Mouse (Mus musculus) kidney, adult 18-20 months (tissue): ENCODE results near the gene Olfr1131.
"Not testable (repeated sequence)": the region's sequence is repeated elsewhere in the genome, so short reads cannot be mapped to it uniquely, and the experiment has no call there.

Experiments used
- DNase-seq: peaks from one replicate; pipeline ENCODE4 v3.0.0; 2021

Gene Olfr1131

DNA sequence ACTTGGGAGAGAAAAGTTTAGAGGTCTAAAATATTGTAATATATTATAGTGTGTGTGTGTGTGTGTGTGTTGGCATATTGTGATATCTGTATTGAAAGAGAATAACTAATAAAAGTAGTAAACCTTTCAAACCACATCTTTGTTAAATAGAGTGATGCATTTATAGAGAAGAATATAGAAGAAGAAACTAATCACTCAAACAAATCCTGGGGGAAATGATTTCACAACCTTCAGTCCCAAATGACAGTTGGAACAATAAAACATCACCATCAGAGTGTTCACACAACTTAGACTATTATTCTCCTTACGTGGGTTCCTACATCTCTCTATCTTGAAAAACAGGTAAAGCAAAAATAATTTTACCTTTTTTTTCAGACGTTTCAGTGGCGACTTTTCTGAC, at the start of gene Olfr1131:
Gene Olfr1131 (plus strand): TSS at position 301 of the 400 bp plus-strand sequence.
- no peak for DNase-seq

DNA sequence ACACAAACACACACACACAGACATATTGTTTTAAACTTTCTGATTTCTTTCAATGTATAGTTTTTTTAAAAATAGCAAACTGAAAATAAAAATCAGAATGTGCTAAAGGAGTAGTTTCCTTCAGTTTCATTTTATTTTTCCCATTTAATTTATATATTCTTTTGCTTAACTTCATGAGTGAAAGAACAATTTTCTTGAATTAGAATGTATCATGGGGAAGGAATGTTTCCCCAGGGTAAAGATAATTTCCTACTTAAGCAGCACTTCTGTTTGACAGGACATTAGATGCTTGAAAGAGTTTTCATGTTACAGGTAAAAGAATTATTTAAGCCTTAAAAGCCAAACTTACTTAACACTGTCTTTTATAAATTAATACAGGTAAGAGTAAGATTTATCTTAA, 21.0 kb upstream of the Olfr1131 start, which contains the start of gene Olfr1130:
Gene Olfr1130 (plus strand): TSS at position 301 of the 400 bp plus-strand sequence.
- not testable (repeated sequence) for DNase-seq

DNA sequence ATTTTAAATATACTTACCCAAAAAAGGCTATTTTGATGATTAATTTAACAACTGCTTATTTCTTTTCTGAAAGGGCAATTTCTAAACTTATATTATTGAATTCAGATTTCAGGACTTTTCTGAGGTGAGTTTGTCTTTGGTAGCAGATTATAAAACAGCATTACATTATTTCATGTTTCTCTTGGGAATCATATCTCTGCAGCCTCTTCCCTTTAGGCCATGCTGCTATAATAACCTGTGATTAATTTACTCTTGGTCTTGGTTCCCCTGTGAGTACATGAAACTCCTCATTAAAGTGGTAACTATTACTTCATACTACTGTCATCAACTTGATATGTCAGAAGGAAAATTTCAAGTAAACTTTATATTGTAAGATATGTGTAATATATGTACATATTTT, 10.5 kb downstream of the Olfr1131 start, which contains the start of gene Olfr1132:
Gene Olfr1132 (minus strand): TSS at position 101 of the 400 bp plus-strand sequence.
- DNase-seq, result no peak

DNA sequence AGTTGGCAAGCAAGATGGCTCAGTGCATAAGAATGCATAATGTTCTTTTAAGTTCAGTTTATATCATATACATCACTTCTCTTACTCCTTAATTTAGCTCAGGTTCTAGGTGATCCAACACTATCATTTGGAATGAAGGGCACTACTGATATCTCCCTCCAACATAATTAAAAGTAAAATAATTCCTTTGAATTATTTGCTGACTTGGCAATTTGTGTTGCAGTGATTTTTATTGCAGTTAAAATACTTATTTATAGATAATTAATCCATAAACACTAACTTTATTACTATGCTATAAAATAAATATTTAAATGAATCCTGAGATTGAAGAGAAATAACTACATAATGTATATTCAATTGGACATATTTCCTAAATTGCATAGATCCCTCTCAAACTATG, 15.5 kb downstream of the Olfr1131 start:
- DNase-seq, result no peak

DNA sequence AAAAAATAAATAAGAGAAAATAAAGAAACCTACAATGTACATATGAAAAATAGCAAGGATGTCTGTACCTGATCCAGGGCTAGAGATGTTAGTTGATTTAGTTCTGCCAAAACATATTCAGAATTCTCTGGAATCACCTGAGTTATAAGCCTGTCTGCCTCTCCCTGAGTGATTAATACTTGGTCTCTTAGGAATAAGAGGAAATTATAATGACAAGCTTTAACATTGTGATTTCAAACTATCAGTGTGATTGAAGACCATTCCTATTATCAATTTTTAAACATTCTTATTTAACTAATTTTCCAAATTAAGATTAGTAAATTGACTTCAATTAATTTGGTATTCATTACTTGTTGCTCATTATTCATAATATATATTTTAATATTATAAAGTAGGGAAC, 20.4 kb downstream of the Olfr1131 start, which contains the start of gene Olfr1133:
Gene Olfr1133 (minus strand): TSS at position 101 of the 400 bp plus-strand sequence.
- DNase-seq, result no peak

DNA sequence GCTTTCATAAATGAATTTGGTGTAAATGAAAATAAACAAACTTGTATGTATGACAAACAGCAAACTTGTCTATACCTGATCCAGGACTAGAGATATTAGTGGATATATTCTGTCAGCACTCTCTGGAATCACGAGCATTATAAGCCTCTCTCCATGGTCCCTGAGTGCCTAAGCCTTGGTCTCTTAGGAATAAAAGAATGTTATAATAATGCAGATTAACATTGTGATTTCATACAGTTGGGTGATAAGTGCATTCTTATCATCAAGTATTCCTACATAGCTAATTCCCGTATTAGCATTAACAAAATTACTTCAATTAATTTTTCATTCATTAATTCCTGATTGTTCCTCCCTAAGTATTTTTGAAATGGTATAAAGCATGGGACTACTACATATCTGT, 31.5 kb downstream of the Olfr1131 start, which contains the start of gene Olfr1134:
Gene Olfr1134 (minus strand): TSS at position 101 of the 400 bp plus-strand sequence.
- no peak for DNase-seq

DNA sequence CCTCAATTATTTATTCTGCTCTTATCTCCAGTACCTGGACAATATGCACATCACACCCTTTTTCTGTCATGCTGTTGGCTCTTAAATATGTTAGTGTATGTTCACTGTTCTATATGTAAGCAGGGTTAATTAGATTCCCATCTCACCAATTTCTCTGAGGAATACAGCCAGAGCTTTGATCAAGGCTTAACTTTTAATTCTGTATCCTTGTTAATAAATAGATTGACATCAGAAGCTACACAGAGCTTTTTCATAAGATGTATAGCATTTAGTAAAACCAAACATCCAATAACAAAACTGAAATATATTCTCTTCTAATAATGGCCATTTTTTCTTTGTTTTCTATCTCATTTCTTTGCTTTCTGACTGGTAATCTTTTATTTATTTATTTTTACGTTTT, 46.7 kb downstream of the Olfr1131 start, which contains the start of gene Olfr1135:
Gene Olfr1135 (minus strand): TSS at position 101 of the 400 bp plus-strand sequence.
- no peak for DNase-seq
